Mouse (Mus musculus) lung, embryonic 16.5 days (tissue): Measurements from ENCODE around the gene Il10ra. TPM values are rescaled to one million over a fixed set of nuclear protein-coding genes. Genes with fewer than 3 reads are reported as not detected.
A peak's percentile ranks its signal among the peaks of the same experiment; 100 is the strongest.

Source experiments
- ATAC-seq: fragments of 200-750 bp; cut with Nextera tagmentation; 2 replicates; pipeline ENCODE4 v1.8.0; 2017; ENCODE audit warnings: low read depth, mild to moderate bottlenecking, moderate library complexity
- H3K27ac ChIP-seq: fragments of 300-500 bp; sonication (generic); 2 replicates; pipeline ENCODE4 v1.5.1; 2014; ENCODE audit warnings: mild to moderate bottlenecking, control low read depth, low read length
- H3K27me3 ChIP-seq: fragments of 300-500 bp; sonication (generic); 2 replicates; pipeline ENCODE4 v1.6.1; 2014; ENCODE audit warnings: low read depth, low read length, mixed read lengths; ENCODE audit not compliant: control insufficient read depth, insufficient read depth
- H3K36me3 ChIP-seq: fragments of 300-500 bp; sonication (generic); 2 replicates; pipeline ENCODE4 v1.6.1; 2014; ENCODE audit warnings: low read length; ENCODE audit not compliant: control insufficient read depth, insufficient read depth
- H3K4me1 ChIP-seq: fragments of 300-500 bp; sonication (generic); replicated peaks from 2 replicates; pipeline ENCODE4 v1.6.1; 2014; ENCODE audit warnings: low read length, mixed read lengths; ENCODE audit not compliant: control insufficient read depth, insufficient read depth
- H3K4me2 ChIP-seq: fragments of 300-500 bp; sonication (generic); 2 replicates; pipeline ENCODE4 v1.6.1; 2014; ENCODE audit warnings: low read depth, low read length, control low read depth
- H3K4me3 ChIP-seq: fragments of 300-500 bp; sonication (generic); 2 replicates; pipeline ENCODE4 v1.5.1; 2014; ENCODE audit warnings: mild to moderate bottlenecking, low read length, control low read depth
- H3K9ac ChIP-seq: fragments of 300-500 bp; sonication (generic); 2 replicates; pipeline ENCODE4 v1.6.1; 2014; ENCODE audit warnings: low read length, control low read depth
- H3K9me3 ChIP-seq: fragments of 300-500 bp; sonication (generic); 2 replicates; pipeline ENCODE4 v1.6.1; 2016; ENCODE audit warnings: low read length; ENCODE audit not compliant: control insufficient read depth
- WGBS: fragments of 180-500 bp; shearing (Covaris S2); extraction: QIAGEN DNeasy Blood & Tissue Kit; methylation state at CpG from one replicate; pipeline ENCODE4 v1.1.7; 2014; 5-methylcytosine and 5-hydroxymethylcytosine counted together
- polyA plus RNA-seq: library from polyadenylated mRNA; unstranded; fragments of >200 nt; fragmentation: Nextera tagmentation; extraction: Ambion mirVana; gene quantifications from 2 replicates; pipeline ENCODE4 v1.2.1, GENCODE M21; 2015

Gene Il10ra
- polyA plus RNA-seq, 1 experiment from 2014 or later: 1.1 TPM

GRCm38 (mm10) chr9:45251990-45252389, 17.0 kb downstream of the Il10ra start:
- no peak for ATAC-seq
- WGBS: 54% methylated on average over 4 of the region's 4 CpGs

GRCm38 (mm10) chr9:45251281-45251680, 17.7 kb downstream of the Il10ra start:
- H3K27ac ChIP-seq: no peak overlapping the region
- H3K4me3 ChIP-seq: no peak overlapping the region
- no peak for ATAC-seq
- no peaks in the 10 kb centered on the region for H3K9me3 ChIP-seq
- no peak overlapping the region for H3K4me2 ChIP-seq
- H3K4me1 ChIP-seq: no peaks in the 10 kb centered on the region
- no peaks in the 10 kb centered on the region for H3K36me3 ChIP-seq
- WGBS: 58% methylated on average over 3 of the region's 3 CpGs
- H3K27me3 ChIP-seq: no peaks in the 10 kb centered on the region
- H3K9ac ChIP-seq: no peak overlapping the region

More at GRCm38 (mm10) chr9:45251990-45252389, 17.0 kb downstream of the Il10ra start:
- Histone ChIP-seq H3K27ac (no peak overlapping the region), H3K9me3 (no peaks in the 10 kb centered on the region), H3K36me3 (no peaks in the 10 kb centered on the region), H3K4me2 (no peak overlapping the region), H3K27me3 (no peaks in the 10 kb centered on the region), H3K4me1 (no peaks in the 10 kb centered on the region), H3K4me3 (no peak overlapping the region), H3K9ac (no peak overlapping the region)

GRCm38 (mm10) chr9:45250306-45250705, 18.6 kb downstream of the Il10ra start:
- 83% methylated on average over 7 of the region's 7 CpGs for WGBS

DNA sequence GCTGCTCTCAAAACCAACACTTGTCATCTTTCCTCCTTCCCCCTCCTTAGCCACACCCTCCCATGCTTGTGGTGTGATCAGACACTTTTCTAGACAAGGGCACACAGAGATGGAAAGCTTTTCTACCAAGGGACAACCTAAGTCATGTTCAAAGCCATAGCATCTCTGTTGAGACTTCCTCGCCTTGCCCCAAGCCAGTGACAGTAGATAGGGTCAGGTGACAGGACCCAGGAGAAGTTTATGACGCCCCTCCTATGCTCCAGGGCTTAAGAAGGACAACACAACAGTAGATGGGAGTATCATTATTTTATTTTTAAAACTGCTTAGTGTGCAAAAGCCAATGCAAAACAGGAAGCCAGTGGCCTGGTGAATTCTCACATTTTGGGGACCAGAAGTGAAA, 21.4 kb downstream of the Il10ra start:
- no peak for ATAC-seq
- no peak overlapping the region for H3K27ac ChIP-seq
- H3K4me2 ChIP-seq: no peak overlapping the region
- 57% methylated on average over 2 of the region's 2 CpGs for WGBS
- H3K36me3 ChIP-seq: no peaks in the 10 kb centered on the region
- no peaks in the 10 kb centered on the region for H3K4me1 ChIP-seq
- H3K27me3 ChIP-seq: no peaks in the 10 kb centered on the region
- H3K9ac ChIP-seq: no peak overlapping the region
- H3K9me3 ChIP-seq: no peaks in the 10 kb centered on the region
- H3K4me3 ChIP-seq: no peak overlapping the region

More at GRCm38 (mm10) chr9:45250306-45250705, 18.6 kb downstream of the Il10ra start:
- ATAC-seq: no peak
- H3K4me1 ChIP-seq: no peaks in the 10 kb centered on the region
- no peak overlapping the region for H3K27ac ChIP-seq
- H3K9ac ChIP-seq: no peak overlapping the region
- no peaks in the 10 kb centered on the region for H3K27me3 ChIP-seq
- no peaks in the 10 kb centered on the region for H3K9me3 ChIP-seq
- no peak overlapping the region for H3K4me3 ChIP-seq
- H3K36me3 ChIP-seq: no peaks in the 10 kb centered on the region
- H3K4me2 ChIP-seq: no peak overlapping the region

DNA sequence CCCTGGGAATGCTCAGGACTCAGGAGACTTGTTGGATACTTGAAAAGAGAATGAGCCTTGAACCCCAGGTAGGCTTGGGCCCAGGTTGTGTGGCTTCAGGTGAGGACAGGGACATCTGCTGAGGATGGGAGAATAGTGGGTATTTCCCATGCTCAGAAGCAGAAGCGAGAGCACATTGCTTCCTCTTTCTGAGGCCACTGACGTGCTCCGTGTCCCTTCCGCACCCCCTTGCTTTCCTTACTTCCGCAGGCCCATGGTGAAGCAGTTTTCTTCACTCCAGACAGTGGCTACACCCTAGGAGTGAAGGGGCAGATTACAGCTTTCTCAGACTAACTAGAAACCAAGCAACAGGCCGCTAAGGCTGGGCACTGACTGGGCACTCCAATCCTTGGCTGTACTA, 22.9 kb downstream of the Il10ra start:
- no peak overlapping the region for H3K4me3 ChIP-seq
- no peaks in the 10 kb centered on the region for H3K9me3 ChIP-seq
- no peak overlapping the region for H3K4me2 ChIP-seq
- no peaks in the 10 kb centered on the region for H3K36me3 ChIP-seq
- no peak for ATAC-seq
- H3K9ac ChIP-seq: no peak overlapping the region
- H3K4me1 ChIP-seq: no peaks in the 10 kb centered on the region
- WGBS: 77% methylated on average over 6 of the region's 6 CpGs
- no peaks in the 10 kb centered on the region for H3K27me3 ChIP-seq
- H3K27ac ChIP-seq: no peak overlapping the region

DNA sequence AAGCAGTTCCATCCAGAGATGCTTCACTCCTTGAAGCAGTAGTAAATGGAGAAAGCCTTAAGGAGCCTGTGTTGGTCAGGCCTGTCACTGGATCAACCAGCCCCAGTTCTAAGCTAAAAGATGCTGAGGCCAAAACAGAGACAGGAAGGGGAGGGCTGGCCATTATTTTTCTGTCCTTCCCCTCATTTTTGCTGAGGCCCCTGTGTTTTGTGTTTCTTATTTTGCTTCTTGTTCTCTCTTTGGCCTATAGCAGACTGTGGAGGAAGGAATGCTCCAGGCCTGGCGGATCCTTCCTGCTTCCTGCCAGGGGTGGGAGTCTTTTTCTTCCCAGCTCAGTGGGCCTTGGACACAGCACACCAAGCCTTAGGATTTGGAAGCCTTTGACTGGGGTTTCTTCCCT, 23.5 kb downstream of the Il10ra start:
- Histone ChIP-seq H3K9me3 (no peaks in the 10 kb centered on the region), H3K27ac (no peak overlapping the region), H3K4me2 (no peak overlapping the region), H3K4me3 (no peak overlapping the region), H3K4me1 (no peaks in the 10 kb centered on the region), H3K36me3 (no peaks in the 10 kb centered on the region), H3K27me3 (no peaks in the 10 kb centered on the region), H3K9ac (no peak overlapping the region)
- WGBS: 48% methylated on average over 1 of the region's 1 CpGs
- no peak for ATAC-seq

DNA sequence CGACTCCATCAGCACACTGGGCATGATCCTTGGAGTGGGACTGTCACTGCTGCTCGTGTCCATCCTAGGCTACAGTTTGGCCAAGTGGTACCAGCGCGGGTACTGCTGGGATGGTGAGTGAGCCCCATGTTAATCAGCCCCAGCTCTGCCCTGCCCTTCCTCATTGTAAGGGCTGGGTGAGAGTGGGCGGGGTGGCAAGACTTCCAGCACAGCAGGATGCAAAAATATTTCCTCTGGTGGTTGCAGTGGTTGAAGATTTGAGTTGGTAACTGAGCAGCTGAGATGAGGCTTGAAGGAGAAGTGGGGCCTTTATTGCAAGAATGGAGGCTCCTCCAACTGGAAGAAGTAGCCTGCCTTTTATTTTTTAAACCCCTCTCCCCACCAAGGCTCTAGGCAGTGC, 27.6 kb downstream of the Il10ra start:
- no peak for ATAC-seq

GRCm38 (mm10) chr9:45236744-45237143, 32.2 kb downstream of the Il10ra start:
- Histone ChIP-seq H3K27me3 (no peaks in the 10 kb centered on the region), H3K9me3 (no peaks in the 10 kb centered on the region), H3K4me2 (no peak overlapping the region), H3K36me3 (no peaks in the 10 kb centered on the region), H3K4me1 (no peaks in the 10 kb centered on the region), H3K27ac (no peak overlapping the region), H3K9ac (no peak overlapping the region), H3K4me3 (no peak overlapping the region)
- ATAC-seq: no peak
- 48% methylated on average over 7 of the region's 7 CpGs for WGBS

More for the DNA sequence above, 27.6 kb downstream of the Il10ra start:
- Histone ChIP-seq H3K27me3 (no peaks in the 10 kb centered on the region), H3K9me3 (no peaks in the 10 kb centered on the region), H3K9ac (no peak overlapping the region), H3K27ac (no peak overlapping the region), H3K4me2 (no peak overlapping the region), H3K4me3 (no peak overlapping the region), H3K4me1 (no peaks in the 10 kb centered on the region), H3K36me3 (no peaks in the 10 kb centered on the region)
- 65% methylated on average over 5 of the region's 5 CpGs for WGBS

- Histone ChIP-seq H3K4me3 (no peak overlapping the region), H3K27me3 (no peaks in the 10 kb centered on the region), H3K9ac (no peak overlapping the region), H3K4me2 (no peak overlapping the region), H3K4me1 (no peaks in the 10 kb centered on the region), H3K9me3 (no peaks in the 10 kb centered on the region), H3K27ac (no peak overlapping the region), H3K36me3 (no peaks in the 10 kb centered on the region)
- 40% methylated on average over 6 of the region's 6 CpGs for WGBS
- ATAC-seq: peak; percentile 57; the same call in 1 of the 2 replicates
These were observed 33.2 kb downstream of the Il10ra start for GRCm38 (mm10) chr9:45235668-45236227.

- WGBS: 72% methylated on average over 8 of the region's 8 CpGs
- Histone ChIP-seq H3K36me3 (no peaks in the 10 kb centered on the region), H3K4me3 (no peak overlapping the region), H3K9ac (no peak overlapping the region), H3K27ac (no peak overlapping the region), H3K4me1 (no peaks in the 10 kb centered on the region), H3K27me3 (no peaks in the 10 kb centered on the region), H3K4me2 (no peak overlapping the region), H3K9me3 (no peaks in the 10 kb centered on the region)
- ATAC-seq: no peak
These were observed 39.6 kb downstream of the Il10ra start for GRCm38 (mm10) chr9:45229359-45229758.
